Mouse (Mus musculus): ENCODE data around the gene Gpc5. TPM values are rescaled to one million over a fixed set of nuclear protein-coding genes. Genes with fewer than 3 reads are reported as not detected.

Gene Gpc5
- polyA plus RNA-seq, 2 experiments, result 0.05 TPM; not detected in 1

- TF ChIP-seq CTCF (IDR thresholded peaks at IDR 0.05; ENCODE audit: low read depth), result no peak
- no peak for TF ChIP-seq EP300 (IDR thresholded peaks at IDR 0.05; ENCODE audit: low read depth)
- DNase-seq (ENCODE audit: low read depth in 3 of 3, low spot score in 3 of 3) (no peak), ATAC-seq (ENCODE audit: insufficient read depth) (no peak)
- H3K9me3 ChIP-seq (ENCODE audit: control insufficient read depth, low read length), result no peaks in the 10 kb centered on the region
- no peak overlapping the region for H3K27ac ChIP-seq
- H3K36me3 ChIP-seq (replicated peaks; ENCODE audit: control insufficient read depth, insufficient read depth, low read depth), result no peaks in the 10 kb centered on the region
- no peak overlapping the region for H3K9ac ChIP-seq (replicated peaks)
- H3K27me3 ChIP-seq (ENCODE audit: control insufficient read depth, insufficient read depth, low read length), result no peaks in the 10 kb centered on the region
- H3K4me2 ChIP-seq (ENCODE audit: low read depth), result no peak overlapping the region
- WGBS (ENCODE audit: insufficient replicate concordance), result 50% methylated on average over 5 of the region's 5 CpGs
- H3K4me1 ChIP-seq (replicated peaks; ENCODE audit: control insufficient read depth in 2 of 2, insufficient read depth in 2 of 2, low read length in 1 of 2), result no peaks in the 10 kb centered on the region
- H3K4me3 ChIP-seq (ENCODE audit: insufficient read depth in 1 of 2, low read depth in 2 of 2, low read length in 2 of 2), result no peak overlapping the region
Observed at GRCm38 (mm10) chr14:115414545-115414944, 322.5 kb downstream of the Gpc5 start.

GRCm38 (mm10) chr14:115431967-115432366 lies 340.0 kb downstream of the Gpc5 start:
- Histone ChIP-seq H3K4me3 (ENCODE audit: insufficient read depth in 1 of 2, low read depth in 2 of 2, low read length in 2 of 2) (no peak overlapping the region), H3K4me2 (ENCODE audit: low read depth) (no peak overlapping the region), H3K9ac (replicated peaks) (no peak overlapping the region), H3K36me3 (replicated peaks; ENCODE audit: control insufficient read depth, insufficient read depth, low read depth) (no peaks in the 10 kb centered on the region), H3K4me1 (replicated peaks; ENCODE audit: control insufficient read depth in 2 of 2, insufficient read depth in 2 of 2, low read length in 1 of 2) (no peaks in the 10 kb centered on the region), H3K27me3 (ENCODE audit: control insufficient read depth, insufficient read depth, low read length) (no peaks in the 10 kb centered on the region), H3K9me3 (ENCODE audit: control insufficient read depth, low read length) (no peaks in the 10 kb centered on the region), H3K27ac (no peak overlapping the region)
- ATAC-seq (ENCODE audit: insufficient read depth), result no peak
- TF ChIP-seq CTCF (IDR thresholded peaks at IDR 0.05; ENCODE audit: low read depth) (no peak), EP300 (IDR thresholded peaks at IDR 0.05; ENCODE audit: low read depth) (no peak)
- DNase-seq (ENCODE audit: low read depth in 3 of 3, low spot score in 3 of 3), result no peak
- WGBS (ENCODE audit: insufficient replicate concordance), result 69% methylated on average over 3 of the region's 3 CpGs

- no peaks in the 10 kb centered on the region for H3K9me3 ChIP-seq (ENCODE audit: control insufficient read depth, low read length)
- no peak overlapping the region for H3K4me3 ChIP-seq (ENCODE audit: insufficient read depth in 1 of 2, low read depth in 2 of 2, low read length in 2 of 2)
- DNase-seq (ENCODE audit: low read depth in 3 of 3, low spot score in 3 of 3) (no peak), ATAC-seq (ENCODE audit: insufficient read depth) (no peak)
- H3K27me3 ChIP-seq (ENCODE audit: control insufficient read depth, insufficient read depth, low read length), result no peaks in the 10 kb centered on the region
- H3K4me1 ChIP-seq (replicated peaks; ENCODE audit: control insufficient read depth in 2 of 2, insufficient read depth in 2 of 2, low read length in 1 of 2), result no peaks in the 10 kb centered on the region
- H3K9ac ChIP-seq (replicated peaks), result no peak overlapping the region
- H3K36me3 ChIP-seq (replicated peaks; ENCODE audit: control insufficient read depth, insufficient read depth, low read depth), result no peaks in the 10 kb centered on the region
- no peak overlapping the region for H3K4me2 ChIP-seq (ENCODE audit: low read depth)
- TF ChIP-seq EP300 (IDR thresholded peaks at IDR 0.05; ENCODE audit: low read depth) (no peak), CTCF (IDR thresholded peaks at IDR 0.05; ENCODE audit: low read depth) (no peak)
- H3K27ac ChIP-seq, result no peak overlapping the region
- 67% methylated on average over 3 of the region's 3 CpGs for WGBS (ENCODE audit: insufficient replicate concordance)
Observed at GRCm38 (mm10) chr14:115432368-115432767, 340.4 kb downstream of the Gpc5 start.

- H3K36me3 ChIP-seq (replicated peaks; ENCODE audit: control insufficient read depth, insufficient read depth, low read depth), result no peaks in the 10 kb centered on the region
- no peak overlapping the region for H3K27ac ChIP-seq
- no peak overlapping the region for H3K4me2 ChIP-seq (ENCODE audit: low read depth)
- no peak overlapping the region for H3K9ac ChIP-seq (replicated peaks)
- 23% methylated on average over 2 of the region's 2 CpGs for WGBS (ENCODE audit: insufficient replicate concordance)
- no peak for DNase-seq (ENCODE audit: low read depth in 3 of 3, low spot score in 3 of 3)
- no peak for TF ChIP-seq EP300 (IDR thresholded peaks at IDR 0.05; ENCODE audit: low read depth)
- TF ChIP-seq CTCF (IDR thresholded peaks at IDR 0.05; ENCODE audit: low read depth), result no peak
- H3K4me3 ChIP-seq (ENCODE audit: insufficient read depth in 1 of 2, low read depth in 2 of 2, low read length in 2 of 2), result no peak overlapping the region
- no peak for ATAC-seq (ENCODE audit: insufficient read depth)
- no peaks in the 10 kb centered on the region for H3K4me1 ChIP-seq (replicated peaks; ENCODE audit: control insufficient read depth in 2 of 2, insufficient read depth in 2 of 2, low read length in 1 of 2)
- H3K9me3 ChIP-seq (ENCODE audit: control insufficient read depth, low read length), result no peaks in the 10 kb centered on the region
- no peaks in the 10 kb centered on the region for H3K27me3 ChIP-seq (ENCODE audit: control insufficient read depth, insufficient read depth, low read length)
Observed at GRCm38 (mm10) chr14:115436617-115437016, 344.6 kb downstream of the Gpc5 start.

- no peaks in the 10 kb centered on the region for H3K27me3 ChIP-seq (ENCODE audit: control insufficient read depth, insufficient read depth, low read length)
- no peak overlapping the region for H3K9ac ChIP-seq (replicated peaks)
- ATAC-seq (ENCODE audit: insufficient read depth), result no peak
- H3K4me3 ChIP-seq (ENCODE audit: insufficient read depth in 1 of 2, low read depth in 2 of 2, low read length in 2 of 2), result no peak overlapping the region
- H3K4me2 ChIP-seq (ENCODE audit: low read depth), result no peak overlapping the region
- no peak for DNase-seq (ENCODE audit: low read depth in 3 of 3, low spot score in 3 of 3)
- H3K9me3 ChIP-seq (ENCODE audit: control insufficient read depth, low read length), result no peaks in the 10 kb centered on the region
- no peak for TF ChIP-seq EP300 (IDR thresholded peaks at IDR 0.05; ENCODE audit: low read depth)
- TF ChIP-seq CTCF (IDR thresholded peaks at IDR 0.05; ENCODE audit: low read depth), result no peak
- no peaks in the 10 kb centered on the region for H3K36me3 ChIP-seq (replicated peaks; ENCODE audit: control insufficient read depth, insufficient read depth, low read depth)
- H3K27ac ChIP-seq, result no peak overlapping the region
- 64% methylated on average over 10 of the region's 10 CpGs for WGBS (ENCODE audit: insufficient replicate concordance)
- H3K4me1 ChIP-seq (replicated peaks; ENCODE audit: control insufficient read depth in 2 of 2, insufficient read depth in 2 of 2, low read length in 1 of 2), result no peaks in the 10 kb centered on the region
Observed at GRCm38 (mm10) chr14:115444789-115445770, 353.1 kb downstream of the Gpc5 start.
